Mouse (Mus musculus): ENCODE measurements around the gene Trim50.
"Not testable (repeated sequence)": the region's sequence is repeated elsewhere in the genome, so short reads cannot be mapped to it uniquely, and the experiment has no call there.

The Trim50 gene

DNA sequence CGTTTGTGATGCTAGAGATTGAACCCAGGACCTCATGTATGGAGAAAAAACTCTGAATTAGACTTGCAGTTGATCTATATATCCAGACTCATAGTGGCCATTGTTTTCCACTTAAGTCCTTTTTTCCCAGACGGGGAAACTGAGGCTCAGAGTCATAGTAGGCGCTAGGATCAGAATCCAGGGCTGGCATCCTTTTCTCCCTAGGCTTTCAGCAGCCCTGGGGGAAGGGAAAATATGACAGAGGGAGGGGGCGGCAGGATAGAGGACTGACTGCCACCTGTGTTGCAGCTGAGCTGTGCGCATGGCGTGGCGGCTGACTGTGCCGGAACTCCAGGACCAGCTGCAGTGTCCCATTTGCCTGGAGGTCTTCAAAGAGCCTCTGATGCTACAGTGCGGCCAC lies at the start of gene Trim50:
Gene Trim50 (plus strand): TSS at position 301 of the 400 bp plus-strand sequence.
- DNase-seq (ENCODE audit: low spot score): no peak

- DNase-seq (ENCODE audit: low spot score): no peak
Measured at GRCm38 (mm10) chr5:135306321-135306965, 46.7 kb upstream of the Trim50 start.

DNA sequence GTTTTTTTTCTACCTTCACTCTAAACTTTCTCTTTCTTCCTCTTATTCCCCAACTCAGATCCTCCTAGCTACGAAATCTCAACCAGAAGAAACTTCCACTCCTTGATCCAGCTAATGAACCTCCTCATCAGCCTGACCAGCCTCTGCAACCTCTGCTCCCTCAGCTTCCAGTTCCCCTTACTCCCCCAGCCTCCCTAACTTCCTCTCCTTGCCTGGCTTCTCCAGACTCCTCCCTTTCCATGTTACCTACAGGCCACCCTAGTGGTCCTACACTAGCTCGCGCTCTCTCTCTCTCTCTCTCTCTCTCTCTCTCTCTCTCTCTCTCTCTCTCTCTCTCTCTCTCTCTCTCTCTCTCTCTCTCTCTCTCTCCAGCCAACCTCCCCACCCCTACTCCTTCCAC lies 36.9 kb upstream of the Trim50 start:
- DNase-seq (ENCODE audit: low spot score): no peak

GRCm38 (mm10) chr5:135319856-135320255 lies 33.2 kb upstream of the Trim50 start:
- DNase-seq (ENCODE audit: low spot score): no peak

- DNase-seq (ENCODE audit: low spot score): no peak
Measured at GRCm38 (mm10) chr5:135322197-135322596, 30.9 kb upstream of the Trim50 start.

GRCm38 (mm10) chr5:135326121-135326659 lies 26.9 kb upstream of the Trim50 start:
- no peak for DNase-seq (ENCODE audit: low spot score)

GRCm38 (mm10) chr5:135329471-135329870 lies 23.6 kb upstream of the Trim50 start:
- DNase-seq (ENCODE audit: low spot score): no peak

DNA sequence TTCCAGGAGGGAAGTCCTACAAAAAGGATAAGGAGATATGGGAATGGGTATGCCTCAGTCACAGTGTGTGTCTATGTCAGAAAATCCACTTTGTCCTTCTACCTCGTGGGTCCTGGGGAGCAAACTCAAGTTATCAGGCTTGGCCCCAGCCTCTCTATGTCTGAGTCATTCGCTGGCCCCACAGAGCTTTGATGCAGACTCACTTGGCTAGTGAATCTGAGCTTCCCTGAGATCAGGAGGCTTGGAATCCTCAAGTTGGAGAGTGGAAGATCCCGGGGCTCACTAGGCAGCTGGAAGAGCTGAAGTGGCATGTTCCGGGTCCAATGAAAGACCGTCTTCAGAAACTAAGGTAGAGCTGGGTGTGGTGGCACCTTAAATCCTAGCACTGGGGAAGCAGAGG lies 22.9 kb upstream of the Trim50 start:
- DNase-seq (ENCODE audit: low spot score): no peak

- no peak for DNase-seq (ENCODE audit: low spot score)
Measured at GRCm38 (mm10) chr5:135331161-135331560, 21.9 kb upstream of the Trim50 start.

DNA sequence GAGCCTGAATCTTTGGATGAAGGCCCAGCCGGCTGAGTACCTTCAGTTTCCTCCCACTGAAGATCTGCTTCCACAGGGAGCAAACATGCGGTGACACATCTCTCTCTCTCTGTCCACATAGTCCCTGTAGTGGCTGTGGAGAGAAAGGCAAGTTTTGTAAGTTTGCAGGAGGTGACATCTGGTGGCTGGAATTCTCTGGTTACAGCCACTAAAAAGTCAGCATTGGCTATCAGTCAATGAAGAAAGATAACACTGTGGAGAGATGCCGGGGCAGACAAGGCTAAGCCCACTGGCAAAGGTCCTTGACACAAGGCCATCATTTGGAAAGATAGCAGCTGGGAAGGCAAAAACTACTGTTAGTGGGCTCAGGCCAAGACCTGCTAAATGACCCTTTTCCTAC lies 15.5 kb upstream of the Trim50 start:
- DNase-seq (ENCODE audit: low spot score): no peak

GRCm38 (mm10) chr5:135345989-135346388 lies 7.1 kb upstream of the Trim50 start:
- DNase-seq (ENCODE audit: low spot score): no peak

DNA sequence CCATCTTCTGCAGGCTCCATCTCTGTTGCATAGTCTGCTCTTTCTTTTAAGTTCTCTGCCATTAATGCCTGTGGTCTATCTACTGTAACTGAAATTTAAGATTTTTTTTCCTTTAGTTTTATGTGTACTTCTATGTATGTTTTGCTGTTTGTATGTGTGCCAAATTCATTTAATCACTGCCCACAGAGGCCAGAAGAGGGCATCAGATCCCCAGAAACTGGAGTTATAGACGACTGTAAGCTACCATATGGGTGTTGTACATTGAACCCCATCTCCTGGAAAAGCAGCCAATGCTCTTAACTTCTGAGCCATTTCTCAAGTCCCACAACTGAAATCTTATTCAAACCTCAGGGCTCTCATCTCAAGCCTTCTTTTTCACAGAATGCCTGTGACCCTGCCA lies 6.7 kb upstream of the Trim50 start:
- DNase-seq (ENCODE audit: low spot score): no peak

- DNase-seq (ENCODE audit: low spot score): no peak
Measured at GRCm38 (mm10) chr5:135347511-135348011, 5.5 kb upstream of the Trim50 start.

DNA sequence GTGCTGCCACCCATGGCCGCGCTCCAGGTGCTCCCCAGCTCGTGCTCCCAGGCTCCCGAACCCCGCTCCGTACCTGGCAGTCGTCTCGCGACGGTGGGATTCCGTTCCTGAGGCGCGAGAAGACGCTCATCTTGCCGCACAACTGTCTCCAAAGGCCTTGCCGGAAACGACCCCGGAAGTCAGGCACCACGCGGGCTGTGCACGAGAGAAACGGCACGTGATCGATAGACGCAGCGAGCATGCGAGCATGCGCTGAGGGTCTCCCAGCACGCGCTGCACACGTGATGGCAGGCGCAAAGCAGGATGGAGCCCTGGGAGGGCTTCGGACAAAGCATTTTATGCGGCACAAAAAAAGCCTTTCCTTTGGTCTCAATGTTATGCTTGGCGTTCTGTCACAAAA lies 3.2 kb upstream of the Trim50 start, which contains the start of gene Fkbp6:
Gene Fkbp6 (minus strand): TSS at position 183 of the 400 bp plus-strand sequence.
- DNase-seq (ENCODE audit: low spot score): no peak

DNA sequence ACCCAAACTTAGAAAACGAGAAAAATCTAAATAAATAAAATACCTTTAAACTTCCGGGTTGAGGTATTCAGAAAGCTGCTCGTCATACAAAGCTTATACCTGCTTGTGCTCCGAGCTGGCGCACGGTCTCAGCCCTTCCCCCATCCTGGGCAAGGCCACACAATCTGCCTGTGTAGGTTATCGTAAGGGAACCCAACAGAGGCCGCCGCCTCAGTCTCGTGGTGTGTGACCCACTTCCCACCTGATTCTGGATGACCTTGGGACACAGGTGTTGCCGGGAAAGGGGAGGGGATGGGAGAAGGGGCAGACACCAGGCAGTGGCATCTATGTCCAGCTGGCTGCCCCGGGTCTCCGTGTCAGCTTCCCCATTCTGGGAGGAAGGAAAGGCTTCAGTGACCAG lies 1.5 kb upstream of the Trim50 start:
- no peak for DNase-seq (ENCODE audit: low spot score)

DNA sequence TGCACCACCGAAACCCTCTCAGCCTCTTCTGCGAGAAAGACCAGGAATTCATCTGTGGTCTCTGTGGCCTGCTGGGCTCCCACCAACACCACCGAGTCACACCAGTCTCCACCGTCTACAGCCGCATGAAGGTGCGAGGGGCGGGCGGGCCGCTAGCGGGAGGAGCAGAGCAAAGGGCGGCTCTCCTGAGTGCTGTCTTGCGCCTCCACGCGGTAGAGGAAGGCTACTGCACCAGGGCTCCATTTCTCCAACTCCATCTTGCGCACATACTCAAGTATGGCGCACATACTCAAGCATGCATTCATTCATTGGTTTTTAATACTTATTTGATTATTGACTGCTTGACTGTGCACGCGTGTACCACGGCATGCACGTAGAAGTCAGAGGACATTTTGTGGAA lies 469 bp downstream of the Trim50 start:
- DNase-seq (ENCODE audit: low spot score): no peak

DNA sequence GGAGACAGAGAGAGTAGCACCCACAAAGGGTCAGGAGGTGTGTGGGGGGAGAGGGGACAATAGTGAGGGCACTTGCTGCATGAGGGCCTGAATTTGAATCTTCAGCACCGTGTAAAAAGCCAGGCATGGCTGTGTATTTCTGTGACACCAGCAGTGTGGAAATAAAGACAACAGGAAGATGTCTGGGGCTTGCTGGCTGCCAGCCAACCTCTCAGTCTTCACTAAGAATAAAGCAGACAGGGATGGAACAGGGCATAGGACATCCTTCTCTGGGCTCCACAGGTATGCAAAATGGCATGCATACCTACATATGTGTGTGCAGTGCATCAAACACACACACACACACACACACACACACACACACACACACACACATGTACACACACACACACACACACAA lies 3.0 kb downstream of the Trim50 start:
- DNase-seq (ENCODE audit: low spot score): no peak

DNA sequence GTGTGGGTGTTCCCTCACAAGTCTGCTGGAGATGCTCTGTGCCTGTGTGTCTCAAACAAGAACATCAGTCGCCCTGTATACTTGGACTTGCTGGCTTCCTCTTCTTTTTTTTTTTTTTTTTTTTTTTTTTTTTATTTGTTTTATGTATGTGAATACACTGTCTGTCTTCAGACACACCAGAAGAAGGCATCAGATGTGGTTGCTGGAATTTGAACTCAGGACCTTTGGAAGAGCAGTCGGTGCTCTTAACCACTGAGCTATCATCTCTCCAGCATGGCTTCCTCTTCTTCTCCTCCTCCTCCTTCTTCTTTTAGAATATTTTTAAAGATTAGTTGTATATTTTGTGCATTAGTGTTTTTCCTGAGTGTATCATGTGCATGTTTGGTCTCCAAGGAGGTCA lies 4.5 kb downstream of the Trim50 start:
- DNase-seq (ENCODE audit: low spot score): peak; percentile 59

DNA sequence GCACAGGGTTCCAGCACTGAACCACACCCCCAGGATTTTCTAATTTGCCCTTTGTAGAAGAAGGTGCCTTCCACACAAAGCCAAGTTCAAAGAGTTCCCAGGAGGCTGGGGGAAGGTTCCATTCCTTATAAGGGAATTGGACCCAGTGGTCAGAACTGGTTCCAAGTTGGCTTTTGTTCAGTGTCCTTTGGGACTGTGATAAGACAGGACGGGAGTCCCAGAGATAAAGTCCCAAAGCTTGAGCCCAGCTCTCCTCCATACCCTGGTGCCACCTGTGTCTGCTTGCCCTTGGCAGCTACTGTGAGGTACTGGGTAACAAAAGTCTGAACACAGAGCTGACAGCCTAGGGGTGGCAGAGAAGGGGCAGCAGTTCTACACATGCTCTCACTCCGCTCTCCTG lies 6.7 kb downstream of the Trim50 start:
- DNase-seq (ENCODE audit: low spot score): no peak

DNA sequence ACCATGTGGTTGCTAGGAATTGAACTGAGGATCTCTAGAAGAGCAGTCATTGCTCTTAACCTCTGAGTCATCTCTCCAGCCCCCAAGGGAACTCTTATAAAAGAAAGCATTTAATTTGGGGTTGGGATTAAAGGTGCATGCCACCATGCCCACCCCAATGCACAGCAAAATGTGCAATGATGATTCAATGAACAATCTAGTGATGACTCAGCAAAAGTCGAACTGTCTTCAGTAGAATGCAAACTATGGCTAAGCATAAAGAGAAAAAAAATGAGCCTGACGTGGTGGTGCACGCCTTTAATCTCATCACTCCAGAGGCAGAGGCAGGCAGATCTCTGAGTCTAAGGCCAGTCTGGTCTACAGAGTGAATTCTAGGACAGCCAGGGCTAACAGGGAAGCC lies 9.5 kb downstream of the Trim50 start:
- no peak for DNase-seq (ENCODE audit: low spot score)

GRCm38 (mm10) chr5:135363540-135363939 lies 10.4 kb downstream of the Trim50 start:
- DNase-seq (ENCODE audit: low spot score): no peak

- DNase-seq (ENCODE audit: low spot score): no peak
Measured at GRCm38 (mm10) chr5:135367841-135368240, 14.7 kb downstream of the Trim50 start.

- no peak for DNase-seq (ENCODE audit: low spot score)
Measured at GRCm38 (mm10) chr5:135368312-135368711, 15.2 kb downstream of the Trim50 start.

- not testable (repeated sequence) for DNase-seq (ENCODE audit: low spot score)
Measured at GRCm38 (mm10) chr5:135369196-135369595, 16.1 kb downstream of the Trim50 start.
